8 mouse cellular contexts compared by ENCODE assay signal in the genomic region with DNA sequence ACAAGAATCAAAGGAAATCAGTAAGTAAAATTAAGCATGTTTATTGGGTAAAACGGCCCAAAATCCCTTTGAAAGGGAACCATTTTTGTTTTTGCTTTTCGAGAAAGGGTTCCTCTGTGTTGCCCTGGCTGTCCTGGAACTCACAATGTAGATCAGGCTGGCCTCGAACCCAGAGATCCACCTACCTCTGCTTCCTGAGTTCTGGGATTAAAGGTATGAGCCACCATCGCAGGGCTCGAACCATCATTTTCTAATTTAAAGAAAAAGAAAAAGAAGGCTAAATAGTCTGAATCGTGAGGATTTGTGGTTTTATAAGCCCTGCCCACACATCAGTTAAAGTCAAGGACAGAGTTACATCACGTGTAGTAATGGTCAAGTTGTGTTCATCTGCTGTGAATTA. TPM values are rescaled to one million over a fixed set of nuclear protein-coding genes. Genes with fewer than 3 reads are reported as not detected.
DNase-seq lines count a peak whose midpoint lies in the region; ATAC-seq and TF ChIP-seq lines count a peak whose summit lies in the region.

No protein-coding gene starts in this region.

- peak overlapping the region; percentile 73 for H3K4me3 ChIP-seq in kidney, embryonic 16.5 days (ENCODE audit: low read length)
- H3K4me3 ChIP-seq in bone marrow, adult 2 months (replicated peaks; ENCODE audit: control insufficient read depth, low read depth, low read length), result peak overlapping the region; percentile 95
- H3K4me3 ChIP-seq in hindbrain, embryonic 16.5 days (ENCODE audit: low read length), result peak overlapping the region; percentile 93
- peak overlapping the region; percentile 89 for H3K4me3 ChIP-seq in myocyte

- ATAC-seq in kidney, embryonic 16.5 days (ENCODE audit: low FRiP score, low TSS enrichment), result no peak
- ATAC-seq in hindbrain, embryonic 16.5 days, result no peak

- H3K4me2 ChIP-seq in kidney, embryonic 16.5 days (replicated peaks; ENCODE audit: low read depth, low read length), result peak overlapping the region; percentile 63
- peak overlapping the region; percentile 60 for H3K4me2 ChIP-seq in hindbrain, embryonic 16.5 days (ENCODE audit: low read length)
- peak overlapping the region; percentile 74 for H3K4me2 ChIP-seq in myocyte (ENCODE audit: low read depth)

- DNase-seq in kidney, adult 8-10 months, result no peak
- DNase-seq in layer of hippocampus, postnatal 10 days (ENCODE audit: low spot score in 2 of 2), result no peak
- DNase-seq in spleen, postnatal 4 days (ENCODE audit: low spot score in 2 of 2), result no peak
- no peak for DNase-seq in thymus, postnatal 10 days (ENCODE audit: low spot score in 2 of 2)

- WGBS in kidney, embryonic 16.5 days, result 47% methylated on average over 7 of the region's 7 CpGs
- 12% methylated on average over 7 of the region's 7 CpGs for WGBS in bone marrow, adult 2 months
- WGBS in hindbrain, embryonic 16.5 days, result 58% methylated on average over 7 of the region's 7 CpGs

- peaks cover 36% of the 10 kb centered on the region for H3K79me2 ChIP-seq in myocyte (ENCODE audit: control insufficient read depth, insufficient read depth)

- TF ChIP-seq POLR2A in bone marrow, adult 2 months (IDR thresholded peaks at IDR 0.05; ENCODE audit: borderline replicate concordance, control insufficient read depth, low read depth, low read length), result no peak
- TF ChIP-seq POLR2A in myocyte (IDR thresholded peaks at IDR 0.05; ENCODE audit: insufficient read length, low read depth), result no peak

- peaks cover 17% of the 10 kb centered on the region; the same call in 1 of the 2 replicates for H3K4me1 ChIP-seq in kidney, embryonic 16.5 days (ENCODE audit: insufficient read depth, low read length)
- peaks cover 6% of the 10 kb centered on the region for H3K4me1 ChIP-seq in bone marrow, adult 2 months (ENCODE audit: control insufficient read depth, insufficient read depth, low read length)
- peaks cover 18% of the 10 kb centered on the region for H3K4me1 ChIP-seq in hindbrain, embryonic 16.5 days (ENCODE audit: control insufficient read depth, insufficient read depth, low read depth, low read length)

- H3K9ac ChIP-seq in kidney, embryonic 16.5 days (replicated peaks; ENCODE audit: low read length), result peak overlapping the region; percentile 93
- H3K9ac ChIP-seq in hindbrain, embryonic 16.5 days (ENCODE audit: low read depth, low read length), result peak overlapping the region; percentile 94

- H3K36me3 ChIP-seq in kidney, embryonic 16.5 days (ENCODE audit: insufficient read depth, low read length), result peaks cover 20% of the 10 kb centered on the region
- no peaks in the 10 kb centered on the region; the same call in 1 of the 2 replicates for H3K36me3 ChIP-seq in hindbrain, embryonic 16.5 days (ENCODE audit: control insufficient read depth, insufficient read depth, low read length)
- H3K36me3 ChIP-seq in myocyte (ENCODE audit: control insufficient read depth, insufficient read depth), result peaks cover 4% of the 10 kb centered on the region

- TF ChIP-seq CTCF in bone marrow, adult 2 months (IDR thresholded peaks at IDR 0.05; ENCODE audit: control insufficient read depth, insufficient read depth, low read length), result no peak

- peak overlapping the region; percentile 32 for H3ac ChIP-seq in myocyte (ENCODE audit: control insufficient read depth, insufficient read length)

- H3K9me3 ChIP-seq in kidney, embryonic 16.5 days (ENCODE audit: low read length), result peaks cover 6% of the 10 kb centered on the region; the same call in 1 of the 2 replicates
- H3K9me3 ChIP-seq in hindbrain, embryonic 16.5 days (ENCODE audit: control insufficient read depth, low read length), result no peaks in the 10 kb centered on the region

- peak overlapping the region; percentile 97 for H3K27ac ChIP-seq in kidney, embryonic 16.5 days (ENCODE audit: low read length)
- no peak overlapping the region for H3K27ac ChIP-seq in bone marrow, adult 2 months (ENCODE audit: control insufficient read depth, insufficient read depth, low read depth, low read length, poor library complexity)
- H3K27ac ChIP-seq in hindbrain, embryonic 16.5 days (ENCODE audit: low read depth, low read length), result no peak overlapping the region

- no peaks in the 10 kb centered on the region for H3K27me3 ChIP-seq in kidney, embryonic 16.5 days (ENCODE audit: insufficient read depth, low read length)
- no peaks in the 10 kb centered on the region for H3K27me3 ChIP-seq in hindbrain, embryonic 16.5 days (replicated peaks; ENCODE audit: control insufficient read depth, insufficient read depth, low read length)
- no peaks in the 10 kb centered on the region for H3K27me3 ChIP-seq in myocyte (ENCODE audit: control insufficient read depth, insufficient read depth, insufficient read length)

TF ChIP-seq in myocyte, 11 proteins besides CTCF, POLR2A, EP300 and RAD21:
- TF ChIP-seq MYOG (IDR thresholded peaks at IDR 0.05; ENCODE audit: control insufficient read depth in 1 of 3, insufficient read depth in 1 of 3, insufficient read length in 2 of 3, low read depth in 2 of 3) (no peak), CEBPB (IDR thresholded peaks at IDR 0.05; ENCODE audit: insufficient read depth, poor library complexity, severe bottlenecking) (no peak), POLR2AphosphoS2 (IDR thresholded peaks at IDR 0.05; ENCODE audit: insufficient read length, low read depth) (no peak), USF1 (IDR thresholded peaks at IDR 0.05; ENCODE audit: low read depth) (no peak), E2F4 (IDR thresholded peaks at IDR 0.05; ENCODE audit: insufficient read depth) (no peak), MYOD1 (IDR thresholded peaks at IDR 0.05; ENCODE audit: control insufficient read depth in 1 of 3, insufficient read length in 2 of 3, low read depth in 2 of 3) (no peak), TCF3 (IDR thresholded peaks at IDR 0.05; ENCODE audit: insufficient read length, low read depth) (no peak), REST (IDR thresholded peaks at IDR 0.05; ENCODE audit: insufficient read depth, insufficient read length) (no peak), MAX (IDR thresholded peaks at IDR 0.05; ENCODE audit: low read depth) (no peak), TCF12 (IDR thresholded peaks at IDR 0.05; ENCODE audit: insufficient read depth, poor library complexity, severe bottlenecking) (no peak), SRF (IDR thresholded peaks at IDR 0.05; ENCODE audit: control insufficient read depth, insufficient read length, low read depth) (no peak)

RNA-seq across cellular contexts. Expression of gene Rnf168, which starts 1.1 kb away (rescaled TPM):
- polyA plus RNA-seq in kidney, embryonic 16.5 days (2015; fragmentation: Nextera tagmentation; extraction: Ambion mirVana), result 23.2 and 23.3 TPM in 2 replicates
- 22.6 and 32.5 TPM in 2 replicates for polyA plus RNA-seq in bone marrow, adult 2 months (2011; ENCODE audit: insufficient read depth, insufficient read length, low replicate concordance, missing spikeins)
- 23.4 and 23.8 TPM in 2 replicates for polyA plus RNA-seq in hindbrain, embryonic 16.5 days (2015; fragmentation: Nextera tagmentation; extraction: Ambion mirVana)
- 4.5 TPM for polyA plus RNA-seq in myocyte (2012; fragmentation: generic; extraction: Trizol)
- 10 to 100 TPM; 27.2 to 27.5 TPM for total RNA-seq in layer of hippocampus, postnatal 10 days (2021)

RNA-seq across cellular contexts. Expression of gene Smco1, which starts 7.1 kb away (rescaled TPM):
- polyA plus RNA-seq in kidney, embryonic 16.5 days (2015; fragmentation: Nextera tagmentation; extraction: Ambion mirVana), result not detected in 2 replicates
- not detected in 2 replicates for polyA plus RNA-seq in bone marrow, adult 2 months (2011; ENCODE audit: insufficient read depth, insufficient read length, low replicate concordance, missing spikeins)
- polyA plus RNA-seq in hindbrain, embryonic 16.5 days (2015; fragmentation: Nextera tagmentation; extraction: Ambion mirVana), result not detected in 2 replicates
- polyA plus RNA-seq in myocyte (2012; fragmentation: generic; extraction: Trizol), result not detected
- total RNA-seq in layer of hippocampus, postnatal 10 days (2021), result under 1 TPM in 1 of 2 experiments, not detected in 1; 0.25 TPM

RNA-seq across cellular contexts. Expression of gene Wdr53, which starts 31.4 kb away (rescaled TPM):
- polyA plus RNA-seq in kidney, embryonic 16.5 days (2015; fragmentation: Nextera tagmentation; extraction: Ambion mirVana), result 19.7 and 20.0 TPM in 2 replicates
- 14.0 and 15.5 TPM in 2 replicates for polyA plus RNA-seq in bone marrow, adult 2 months (2011; ENCODE audit: insufficient read depth, insufficient read length, low replicate concordance, missing spikeins)
- polyA plus RNA-seq in hindbrain, embryonic 16.5 days (2015; fragmentation: Nextera tagmentation; extraction: Ambion mirVana), result 14.2 and 15.8 TPM in 2 replicates
- polyA plus RNA-seq in myocyte (2012; fragmentation: generic; extraction: Trizol), result 6.9 TPM
- total RNA-seq in layer of hippocampus, postnatal 10 days (2021), result 10 to 100 TPM; 11.9 to 14.3 TPM

RNA-seq across cellular contexts. Expression of gene Fbxo45, which starts 31.4 kb away (rescaled TPM):
- polyA plus RNA-seq in kidney, embryonic 16.5 days (2015; fragmentation: Nextera tagmentation; extraction: Ambion mirVana), result 5.0 and 5.2 TPM in 2 replicates
- polyA plus RNA-seq in bone marrow, adult 2 months (2011; ENCODE audit: insufficient read depth, insufficient read length, low replicate concordance, missing spikeins), result 4.4 and 6.0 TPM in 2 replicates
- 5.6 and 6.0 TPM in 2 replicates for polyA plus RNA-seq in hindbrain, embryonic 16.5 days (2015; fragmentation: Nextera tagmentation; extraction: Ambion mirVana)
- polyA plus RNA-seq in myocyte (2012; fragmentation: generic; extraction: Trizol), result 3.9 TPM
- 10 to 100 TPM; 40.0 to 40.2 TPM for total RNA-seq in layer of hippocampus, postnatal 10 days (2021)

RNA-seq across cellular contexts. Expression of gene Ubxn7, which starts 53.7 kb away (rescaled TPM):
- polyA plus RNA-seq in kidney, embryonic 16.5 days (2015; fragmentation: Nextera tagmentation; extraction: Ambion mirVana), result 23.2 and 23.5 TPM in 2 replicates
- 7.1 and 9.0 TPM in 2 replicates for polyA plus RNA-seq in bone marrow, adult 2 months (2011; ENCODE audit: insufficient read depth, insufficient read length, low replicate concordance, missing spikeins)
- 17.9 and 18.3 TPM in 2 replicates for polyA plus RNA-seq in hindbrain, embryonic 16.5 days (2015; fragmentation: Nextera tagmentation; extraction: Ambion mirVana)
- polyA plus RNA-seq in myocyte (2012; fragmentation: generic; extraction: Trizol), result 11.9 TPM
- 10 to 100 TPM; 50.7 to 64.1 TPM for total RNA-seq in layer of hippocampus, postnatal 10 days (2021)
